Mouse (Mus musculus): ENCODE results near the gene Dnm3.

Dnm3 gene

DNA sequence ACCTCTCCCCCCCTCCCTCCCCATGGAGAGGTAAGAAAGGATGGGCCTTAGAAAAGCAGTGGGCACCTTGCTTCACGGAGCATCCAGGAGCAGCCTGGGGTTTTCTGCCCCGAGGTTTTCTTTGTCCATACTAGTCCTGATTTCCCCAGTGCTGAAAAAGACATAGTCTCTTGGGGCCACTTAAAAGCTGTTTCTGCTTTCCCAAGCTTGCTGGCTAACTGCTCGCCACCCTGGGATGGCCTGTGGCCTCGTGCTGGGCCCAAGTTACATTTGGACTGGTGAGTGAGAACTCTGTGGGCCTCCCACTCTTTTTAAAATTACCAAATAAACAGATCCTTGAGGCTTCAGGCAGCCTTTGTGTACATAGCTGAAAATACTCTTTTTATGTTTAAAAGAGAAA, 500.5 kb downstream of the Dnm3 start:
- in situ Hi-C loops (cut with MboI; ENCODE audit: low sequenced_read_pairs) = no loop called here

GRCm38 (mm10) chr1:161976255-161977182, 501.3 kb downstream of the Dnm3 start:
- in situ Hi-C loops (cut with MboI; ENCODE audit: low sequenced_read_pairs) = no loop called here

- in situ Hi-C loops (cut with MboI; ENCODE audit: low sequenced_read_pairs) = loop anchor here (5.0 kb wide), 1 partner anchor 225 kb away; no protein-coding TSS in a partner anchor
Measured at GRCm38 (mm10) chr1:161972233-161972632, 505.6 kb downstream of the Dnm3 start.

- in situ Hi-C loops (cut with MboI; ENCODE audit: low sequenced_read_pairs) = loop anchor here (5.0 kb wide), 1 partner anchor 224 kb away; no protein-coding TSS in a partner anchor
Measured at GRCm38 (mm10) chr1:161970874-161971273, 507.0 kb downstream of the Dnm3 start.

DNA sequence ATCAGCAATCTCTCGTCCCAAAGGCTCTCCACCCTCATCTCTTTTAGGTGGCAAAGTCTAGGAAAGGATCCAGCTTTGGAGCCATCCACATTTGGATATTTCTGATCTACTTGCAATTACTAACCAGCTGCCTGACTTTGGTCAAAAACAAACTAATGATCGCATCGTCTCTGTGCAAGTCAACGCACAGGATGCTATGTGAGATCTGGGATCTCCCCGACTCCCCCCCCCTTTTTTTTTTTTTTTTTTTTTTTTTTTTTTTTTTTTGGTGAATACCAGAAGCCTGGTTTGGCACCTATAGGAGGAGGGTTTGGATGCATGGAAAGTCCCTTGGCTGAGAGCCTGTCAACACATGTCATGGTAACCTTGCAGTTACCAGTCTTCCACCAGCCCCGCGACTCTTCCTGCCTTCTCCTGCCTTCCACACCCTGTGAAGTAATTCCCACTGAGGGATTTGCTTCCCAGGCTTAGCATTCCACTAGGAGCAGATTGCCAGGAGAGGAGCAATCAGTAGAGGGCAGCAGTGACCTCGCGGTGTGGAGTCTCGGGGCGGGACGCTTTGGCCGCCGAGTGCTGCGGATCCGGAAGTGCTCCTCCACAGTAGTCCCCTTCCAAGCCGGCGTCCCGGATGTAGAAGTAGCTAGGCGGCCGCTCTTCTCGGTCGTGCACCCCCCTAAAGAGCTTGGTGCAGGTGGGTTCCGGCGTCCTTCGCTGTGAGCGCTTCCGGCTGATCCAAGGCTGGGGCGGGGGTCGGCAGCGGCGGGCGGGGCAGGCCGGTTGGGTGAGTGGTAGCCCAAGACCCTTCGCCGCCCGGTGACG, 509.0 kb downstream of the Dnm3 start, which contains the start of gene Pigc:
Pigc (plus strand) TSS at position 598 of the 819 bp plus-strand sequence.
- in situ Hi-C loops (cut with MboI; ENCODE audit: low sequenced_read_pairs) = loop anchor here (10.0 kb wide), 1 partner anchor 94 kb away; the partner anchor contains the start of gene Suco

- in situ Hi-C loops (cut with MboI; ENCODE audit: low sequenced_read_pairs) = loop anchor here (10.0 kb wide), 1 partner anchor 93 kb away; the partner anchor contains the start of gene Suco
Measured at GRCm38 (mm10) chr1:161967936-161968335, 509.9 kb downstream of the Dnm3 start.

- in situ Hi-C loops (cut with MboI; ENCODE audit: low sequenced_read_pairs) = loop anchor here (10.0 kb wide), 1 partner anchor 88 kb away; the partner anchor contains the start of gene Suco
Measured at GRCm38 (mm10) chr1:161962465-161963377, 515.1 kb downstream of the Dnm3 start.

GRCm38 (mm10) chr1:161957964-161958950, 519.6 kb downstream of the Dnm3 start:
- in situ Hi-C loops (cut with MboI; ENCODE audit: low sequenced_read_pairs) = no loop called here

DNA sequence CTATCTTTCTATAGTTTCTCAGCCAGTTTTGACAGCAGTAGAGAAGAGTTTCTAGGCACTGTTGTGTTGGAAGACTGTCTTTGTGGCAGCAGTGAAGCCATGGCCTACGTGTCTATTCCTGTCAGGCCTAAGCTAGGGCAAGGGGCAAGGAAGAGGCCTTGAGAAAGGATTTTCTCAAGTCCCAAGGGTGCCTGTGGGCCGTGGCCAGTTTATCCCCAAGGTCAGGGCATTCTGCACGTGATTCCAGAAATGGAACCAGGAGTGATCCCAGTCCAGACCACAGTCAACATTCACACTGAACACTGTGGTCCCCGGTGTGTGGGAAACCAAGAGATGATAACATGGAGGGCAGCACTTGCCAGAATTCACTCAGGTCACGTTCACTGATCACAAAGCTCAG, 522.0 kb downstream of the Dnm3 start:
- in situ Hi-C loops (cut with MboI; ENCODE audit: low sequenced_read_pairs) = no loop called here

GRCm38 (mm10) chr1:161952599-161952998, 525.2 kb downstream of the Dnm3 start:
- in situ Hi-C loops (cut with MboI; ENCODE audit: low sequenced_read_pairs) = no loop called here

- in situ Hi-C loops (cut with MboI; ENCODE audit: low sequenced_read_pairs) = no loop called here
Measured at GRCm38 (mm10) chr1:161951009-161951779, 526.6 kb downstream of the Dnm3 start.

DNA sequence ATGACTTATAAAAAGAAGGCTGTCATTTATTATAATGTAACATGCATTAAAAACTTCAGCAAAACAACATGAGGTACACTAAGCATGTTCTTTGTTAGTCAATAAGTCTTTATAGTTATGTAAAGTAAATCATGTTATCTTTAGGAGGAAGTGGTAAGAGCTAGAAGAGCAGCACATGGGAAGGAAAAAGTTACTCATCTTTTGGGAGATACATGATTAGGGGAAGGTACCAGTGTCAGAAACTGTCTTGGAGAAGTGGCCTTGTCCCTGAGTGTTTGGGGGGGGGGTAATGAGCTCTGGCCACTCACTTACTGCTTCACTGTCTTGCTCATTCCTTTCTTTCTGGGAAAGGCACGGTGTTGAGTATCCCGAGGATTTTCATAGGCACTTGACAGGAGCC, 535.8 kb downstream of the Dnm3 start:
- in situ Hi-C loops (cut with MboI; ENCODE audit: low sequenced_read_pairs) = no loop called here

All from CH12F3 (cell line).